Mouse (Mus musculus) layer of hippocampus, adult 11-12 months (tissue): ENCODE measurements at regions not wholly inside any gene's neighbourhood (a gene's known extent, or its start where the extent isn't known, plus 50 kb on each side); places are given as distances from the start of the nearest gene placed in this dataset.

ENCODE experiments used
- DNase-seq: peaks from one replicate; pipeline ENCODE4 v3.0.0; 2022; ENCODE audit warnings: low spot score

- peak; percentile 42 for DNase-seq
These were observed 181.3 kb upstream of the Nckap5 start for GRCm38 (mm10) chr1:127011901-127012300.

GRCm38 (mm10) chr1:127009699-127010098 lies 179.1 kb upstream of the Nckap5 start:
- no peak for DNase-seq

- no peak for DNase-seq
These were observed 171.1 kb upstream of the Nckap5 start for GRCm38 (mm10) chr1:127001700-127002099.

GRCm38 (mm10) chr1:126993061-126993640 lies 162.6 kb upstream of the Nckap5 start:
- DNase-seq, result peak; percentile 58

GRCm38 (mm10) chr1:126992441-126992840 lies 161.8 kb upstream of the Nckap5 start:
- no peak for DNase-seq

- DNase-seq, result no peak
These were observed 152.2 kb upstream of the Nckap5 start for GRCm38 (mm10) chr1:126982805-126983204.

GRCm38 (mm10) chr1:126980311-126980710 lies 149.7 kb upstream of the Nckap5 start:
- no peak for DNase-seq

- no peak for DNase-seq
These were observed 143.3 kb upstream of the Nckap5 start for GRCm38 (mm10) chr1:126973871-126974270.

- DNase-seq, result no peak
These were observed 141.3 kb upstream of the Nckap5 start for GRCm38 (mm10) chr1:126971777-126972421.

- no peak for DNase-seq
These were observed 140.5 kb upstream of the Nckap5 start for GRCm38 (mm10) chr1:126971118-126971517.

- DNase-seq, result no peak
These were observed 135.8 kb upstream of the Nckap5 start for GRCm38 (mm10) chr1:126966394-126966793.

GRCm38 (mm10) chr1:126955839-126956720 lies 125.5 kb upstream of the Nckap5 start:
- no peak for DNase-seq

GRCm38 (mm10) chr1:126947860-126948259 lies 117.3 kb upstream of the Nckap5 start:
- DNase-seq, result no peak

- DNase-seq, result no peak
These were observed 102.1 kb upstream of the Nckap5 start for GRCm38 (mm10) chr1:126932658-126933057.

GRCm38 (mm10) chr1:126931754-126932153 lies 101.2 kb upstream of the Nckap5 start:
- DNase-seq, result peak; percentile 92

- no peak for DNase-seq
These were observed 100.5 kb upstream of the Nckap5 start for GRCm38 (mm10) chr1:126931093-126931492.

GRCm38 (mm10) chr1:126930611-126931010 lies 100.0 kb upstream of the Nckap5 start:
- no peak for DNase-seq

- peak; percentile 50 for DNase-seq
These were observed 99.1 kb upstream of the Nckap5 start for GRCm38 (mm10) chr1:126929666-126930065.

GRCm38 (mm10) chr1:126928186-126928585 lies 97.6 kb upstream of the Nckap5 start:
- no peak for DNase-seq

GRCm38 (mm10) chr1:126925150-126926035 lies 94.8 kb upstream of the Nckap5 start:
- peak; percentile 73 for DNase-seq

GRCm38 (mm10) chr1:126923981-126924380 lies 93.4 kb upstream of the Nckap5 start:
- no peak for DNase-seq

- DNase-seq, result no peak
These were observed 91.6 kb upstream of the Nckap5 start for GRCm38 (mm10) chr1:126922231-126922630.
